Mouse (Mus musculus): ENCODE results near the gene Gm37240. TPM values are rescaled to one million over a fixed set of nuclear protein-coding genes. Genes with fewer than 3 reads are reported as not detected.

Gm37240 gene
- polyA plus RNA-seq, 1 experiment = 1.9 TPM

GRCm38 (mm10) chr3:84923670-84924069 is 963.6 kb downstream of the Gm37240 start:
- H3K4me1 ChIP-seq (ENCODE audit: control insufficient read depth, insufficient read depth, low read length) = peaks cover 2% of the 10 kb centered on the region; the same call in 1 of the 2 replicates
- TF ChIP-seq CTCF (IDR thresholded peaks at IDR 0.05; ENCODE audit: borderline replicate concordance, insufficient read depth, low read length) (no peak), POLR2A (IDR thresholded peaks at IDR 0.05; ENCODE audit: low read depth, low read length) (no peak)
- no peak overlapping the region for H3K27ac ChIP-seq (ENCODE audit: insufficient read depth, low read length)
- no peak overlapping the region for H3K4me3 ChIP-seq (ENCODE audit: insufficient read depth, low read length)

- H3K27ac ChIP-seq (ENCODE audit: insufficient read depth, low read length) = no peak overlapping the region
- no peak overlapping the region for H3K4me3 ChIP-seq (ENCODE audit: insufficient read depth, low read length)
- TF ChIP-seq CTCF (IDR thresholded peaks at IDR 0.05; ENCODE audit: borderline replicate concordance, insufficient read depth, low read length) (no peak), POLR2A (IDR thresholded peaks at IDR 0.05; ENCODE audit: low read depth, low read length) (no peak)
- peaks cover 2% of the 10 kb centered on the region; the same call in 1 of the 2 replicates for H3K4me1 ChIP-seq (ENCODE audit: control insufficient read depth, insufficient read depth, low read length)
Observed at GRCm38 (mm10) chr3:84923256-84923655, 964.1 kb downstream of the Gm37240 start.

- H3K27ac ChIP-seq (ENCODE audit: insufficient read depth, low read length) = no peak overlapping the region
- no peak overlapping the region for H3K4me3 ChIP-seq (ENCODE audit: insufficient read depth, low read length)
- TF ChIP-seq CTCF (IDR thresholded peaks at IDR 0.05; ENCODE audit: borderline replicate concordance, insufficient read depth, low read length) (no peak), POLR2A (IDR thresholded peaks at IDR 0.05; ENCODE audit: low read depth, low read length) (no peak)
- H3K4me1 ChIP-seq (ENCODE audit: control insufficient read depth, insufficient read depth, low read length) = peaks cover 2% of the 10 kb centered on the region; the same call in 1 of the 2 replicates
Observed at GRCm38 (mm10) chr3:84921704-84922420, 965.5 kb downstream of the Gm37240 start.

GRCm38 (mm10) chr3:84917903-84918679 is 969.2 kb downstream of the Gm37240 start:
- Histone ChIP-seq H3K4me3 (ENCODE audit: insufficient read depth, low read length) (no peak overlapping the region), H3K4me1 (ENCODE audit: control insufficient read depth, insufficient read depth, low read length) (no peaks in the 10 kb centered on the region), H3K27ac (ENCODE audit: insufficient read depth, low read length) (no peak overlapping the region)
- no peak for TF ChIP-seq CTCF (IDR thresholded peaks at IDR 0.05; ENCODE audit: borderline replicate concordance, insufficient read depth, low read length)
- TF ChIP-seq POLR2A (IDR thresholded peaks at IDR 0.05; ENCODE audit: low read depth, low read length) = no peak

GRCm38 (mm10) chr3:84914284-84914683 is 973.0 kb downstream of the Gm37240 start:
- Histone ChIP-seq H3K4me1 (ENCODE audit: control insufficient read depth, insufficient read depth, low read length) (no peaks in the 10 kb centered on the region), H3K27ac (ENCODE audit: insufficient read depth, low read length) (no peak overlapping the region), H3K4me3 (ENCODE audit: insufficient read depth, low read length) (no peak overlapping the region)
- TF ChIP-seq CTCF (IDR thresholded peaks at IDR 0.05; ENCODE audit: borderline replicate concordance, insufficient read depth, low read length) = no peak
- TF ChIP-seq POLR2A (IDR thresholded peaks at IDR 0.05; ENCODE audit: low read depth, low read length) = no peak

- H3K4me3 ChIP-seq (ENCODE audit: insufficient read depth, low read length) = no peak overlapping the region
- H3K4me1 ChIP-seq (ENCODE audit: control insufficient read depth, insufficient read depth, low read length) = no peaks in the 10 kb centered on the region
- no peak overlapping the region for H3K27ac ChIP-seq (ENCODE audit: insufficient read depth, low read length)
- no peak for TF ChIP-seq POLR2A (IDR thresholded peaks at IDR 0.05; ENCODE audit: low read depth, low read length)
- no peak for TF ChIP-seq CTCF (IDR thresholded peaks at IDR 0.05; ENCODE audit: borderline replicate concordance, insufficient read depth, low read length)
Observed at GRCm38 (mm10) chr3:84906528-84906927, 980.8 kb downstream of the Gm37240 start.

- Histone ChIP-seq H3K4me1 (ENCODE audit: control insufficient read depth, insufficient read depth, low read length) (no peaks in the 10 kb centered on the region), H3K27ac (ENCODE audit: insufficient read depth, low read length) (no peak overlapping the region), H3K4me3 (ENCODE audit: insufficient read depth, low read length) (no peak overlapping the region)
- TF ChIP-seq CTCF (IDR thresholded peaks at IDR 0.05; ENCODE audit: borderline replicate concordance, insufficient read depth, low read length) (no peak), POLR2A (IDR thresholded peaks at IDR 0.05; ENCODE audit: low read depth, low read length) (no peak)
Observed at GRCm38 (mm10) chr3:84897952-84898351, 989.4 kb downstream of the Gm37240 start.

GRCm38 (mm10) chr3:84890983-84891382 is 996.3 kb downstream of the Gm37240 start:
- Histone ChIP-seq H3K27ac (ENCODE audit: insufficient read depth, low read length) (no peak overlapping the region), H3K4me3 (ENCODE audit: insufficient read depth, low read length) (no peak overlapping the region), H3K4me1 (ENCODE audit: control insufficient read depth, insufficient read depth, low read length) (no peaks in the 10 kb centered on the region)
- TF ChIP-seq POLR2A (IDR thresholded peaks at IDR 0.05; ENCODE audit: low read depth, low read length) (no peak), CTCF (IDR thresholded peaks at IDR 0.05; ENCODE audit: borderline replicate concordance, insufficient read depth, low read length) (no peak)

- Histone ChIP-seq H3K4me3 (ENCODE audit: insufficient read depth, low read length) (no peak overlapping the region), H3K4me1 (ENCODE audit: control insufficient read depth, insufficient read depth, low read length) (no peaks in the 10 kb centered on the region)
- no peak for TF ChIP-seq POLR2A (IDR thresholded peaks at IDR 0.05; ENCODE audit: low read depth, low read length)
- no peak for TF ChIP-seq CTCF (IDR thresholded peaks at IDR 0.05; ENCODE audit: borderline replicate concordance, insufficient read depth, low read length)
Observed at GRCm38 (mm10) chr3:84889648-84890047, 997.7 kb downstream of the Gm37240 start.

More at GRCm38 (mm10) chr3:84889648-84890047, 997.7 kb downstream of the Gm37240 start:
- H3K27ac ChIP-seq (ENCODE audit: insufficient read depth, low read length) = no peak overlapping the region
